Mouse (Mus musculus) embryonic facial prominence, embryonic 12.5 days (tissue): ENCODE results near the gene Zfp526. TPM values are rescaled to one million over a fixed set of nuclear protein-coding genes. Genes with fewer than 3 reads are reported as not detected.
A peak's percentile ranks its signal among the peaks of the same experiment; 100 is the strongest.

Experiments
- ATAC-seq: fragments of 200-750 bp; cut with Nextera tagmentation; 2 replicates; pipeline ENCODE4 v1.8.0; 2017; ENCODE audit not compliant: insufficient number of reproducible peaks, insufficient read depth, low FRiP score, low TSS enrichment
- H3K27ac ChIP-seq: fragments of 300-500 bp; sonication (generic); 2 replicates; pipeline ENCODE4 v1.5.1; 2016; ENCODE audit warnings: mild to moderate bottlenecking
- H3K27me3 ChIP-seq: fragments of 300-500 bp; sonication (generic); 2 replicates; pipeline ENCODE4 v1.6.1; 2016; ENCODE audit warnings: mild to moderate bottlenecking, moderate library complexity
- H3K36me3 ChIP-seq: fragments of 300-500 bp; sonication (generic); 2 replicates; pipeline ENCODE4 v1.6.1; 2016; ENCODE audit warnings: mild to moderate bottlenecking
- H3K4me1 ChIP-seq: fragments of 300-500 bp; sonication (generic); 2 replicates; pipeline ENCODE4 v1.6.1; 2016
- H3K4me2 ChIP-seq: fragments of 300-500 bp; sonication (generic); replicated peaks from 2 replicates; pipeline ENCODE4 v1.6.1; 2016; ENCODE audit warnings: mild to moderate bottlenecking, moderate library complexity
- H3K4me3 ChIP-seq: fragments of 300-500 bp; sonication (generic); 2 replicates; pipeline ENCODE4 v1.5.1; 2016; ENCODE audit warnings: mild to moderate bottlenecking
- H3K9ac ChIP-seq: fragments of 300-500 bp; sonication (generic); 2 replicates; pipeline ENCODE4 v1.6.1; 2016; ENCODE audit warnings: mild to moderate bottlenecking, moderate library complexity
- H3K9me3 ChIP-seq: fragments of 300-500 bp; sonication (generic); 2 replicates; pipeline ENCODE4 v1.6.1; 2016; ENCODE audit warnings: mild to moderate bottlenecking, moderate library complexity
- WGBS: fragments of 180-500 bp; shearing (Covaris S2); methylation state at CpG from one replicate; pipeline ENCODE4 v1.1.7; 2016; 5-methylcytosine and 5-hydroxymethylcytosine counted together
- polyA plus RNA-seq: library from polyadenylated mRNA; unstranded; fragments of >200 nt; fragmentation: Nextera tagmentation; extraction: Ambion mirVana; gene quantifications from 2 replicates; pipeline ENCODE4 v1.2.1, GENCODE M21; 2016

Gene Zfp526
- polyA plus RNA-seq, 1 experiment from 2014 or later, result 3.0 TPM

- ATAC-seq, result no peak
- H3K9ac ChIP-seq, result no peak overlapping the region
- no peak overlapping the region for H3K4me3 ChIP-seq
- peaks cover 84% of the 10 kb centered on the region for H3K36me3 ChIP-seq
- no peak overlapping the region for H3K27ac ChIP-seq
- H3K4me1 ChIP-seq, result peaks cover 17% of the 10 kb centered on the region
- WGBS, result 62% methylated on average over 5 of the region's 5 CpGs
- no peaks in the 10 kb centered on the region for H3K27me3 ChIP-seq
- H3K4me2 ChIP-seq, result no peak overlapping the region
- no peaks in the 10 kb centered on the region for H3K9me3 ChIP-seq
Observed at GRCm38 (mm10) chr7:25232101-25232648, 10.9 kb downstream of the Zfp526 start.

DNA sequence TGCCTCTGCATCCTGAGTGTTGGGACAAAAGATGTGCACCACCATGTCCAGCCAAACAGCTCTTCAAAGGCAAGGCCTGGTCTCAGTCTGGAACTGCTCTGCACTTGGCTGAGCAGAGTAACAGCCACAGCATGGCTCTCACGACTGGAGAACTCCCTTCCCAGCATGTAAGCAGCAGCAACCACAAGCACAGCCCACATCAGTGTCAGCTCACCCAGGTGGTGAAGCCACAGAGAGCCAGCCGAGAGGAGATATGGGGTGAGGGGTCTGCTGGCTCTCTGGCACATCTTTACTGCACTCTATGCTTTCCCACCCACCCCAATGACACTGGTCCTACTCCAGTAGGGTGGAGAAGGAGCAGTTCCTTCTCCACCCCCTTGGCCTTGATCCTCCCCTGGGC is 11.8 kb downstream of the Zfp526 start:
- Histone ChIP-seq H3K4me1 (peaks cover 17% of the 10 kb centered on the region), H3K4me3 (no peak overlapping the region)

DNA sequence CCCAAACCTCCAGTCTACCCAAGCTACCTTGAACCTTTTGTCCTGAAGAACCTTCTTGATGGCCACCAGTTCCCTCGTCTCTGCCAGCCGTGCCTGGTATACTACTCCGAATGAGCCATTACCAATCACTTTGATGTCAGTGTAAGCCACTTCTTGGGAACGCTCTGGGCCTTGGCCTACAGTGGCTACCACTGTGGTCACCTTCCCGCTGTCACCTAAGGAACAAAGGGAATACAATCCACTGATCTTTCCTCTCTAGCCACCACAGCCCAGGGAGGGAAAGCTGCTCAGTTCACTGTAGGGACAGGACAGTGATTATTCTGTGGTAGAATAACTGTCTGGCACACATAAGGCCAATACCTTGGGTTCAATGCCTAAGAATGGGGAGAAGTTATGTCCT is 14.3 kb downstream of the Zfp526 start:
- peak overlapping the region; percentile 74; the same call in 1 of the 2 replicates for H3K4me2 ChIP-seq
- ATAC-seq, result no peak
- peaks cover 21% of the 10 kb centered on the region for H3K4me1 ChIP-seq
- peaks cover 50% of the 10 kb centered on the region for H3K36me3 ChIP-seq
- H3K4me3 ChIP-seq, result no peak overlapping the region
- 88% methylated on average over 5 of the region's 5 CpGs for WGBS
- no peaks in the 10 kb centered on the region for H3K27me3 ChIP-seq
- peak overlapping the region; percentile 99; the same call in 1 of the 2 replicates for H3K9ac ChIP-seq
- H3K9me3 ChIP-seq, result no peaks in the 10 kb centered on the region
- no peak overlapping the region for H3K27ac ChIP-seq

More for the DNA sequence above, 11.8 kb downstream of the Zfp526 start:
- no peak overlapping the region for H3K27ac ChIP-seq
- no peaks in the 10 kb centered on the region for H3K27me3 ChIP-seq
- H3K4me2 ChIP-seq, result no peak overlapping the region
- no peaks in the 10 kb centered on the region for H3K9me3 ChIP-seq
- ATAC-seq, result no peak
- 85% methylated on average over 2 of the region's 2 CpGs for WGBS
- H3K36me3 ChIP-seq, result peaks cover 75% of the 10 kb centered on the region
- H3K9ac ChIP-seq, result no peak overlapping the region

- no peaks in the 10 kb centered on the region for H3K27me3 ChIP-seq
- peak within 1 kb of the TSS; percentile 74 for H3K4me2 ChIP-seq
- ATAC-seq, result peak; percentile 83
- H3K36me3 ChIP-seq, result peaks cover 34% of the 10 kb centered on the region
- under 1% methylated on average over 71 of the region's 76 CpGs for WGBS
- H3K4me1 ChIP-seq, result peaks cover 21% of the 10 kb centered on the region
- H3K27ac ChIP-seq, result peak within 1 kb of the TSS; percentile 80
- no peaks in the 10 kb centered on the region for H3K9me3 ChIP-seq
- H3K4me3 ChIP-seq, result peak within 1 kb of the TSS; percentile 97
- peak within 1 kb of the TSS; percentile 99 for H3K9ac ChIP-seq
Observed at GRCm38 (mm10) chr7:25237249-25238014, 16.2 kb downstream of the Zfp526 start, which contains the start of gene Gsk3a. Gsk3a (minus strand) TSS chr7:25237851.

GRCm38 (mm10) chr7:25238015-25238706 is 16.9 kb downstream of the Zfp526 start:
- Histone ChIP-seq H3K36me3 (peaks cover 34% of the 10 kb centered on the region), H3K4me2 (peak overlapping the region; percentile 74), H3K9me3 (no peaks in the 10 kb centered on the region), H3K4me1 (peaks cover 21% of the 10 kb centered on the region), H3K9ac (peak overlapping the region; percentile 99; the same call in 1 of the 2 replicates), H3K4me3 (peak overlapping the region; percentile 97), H3K27ac (peak overlapping the region; percentile 80), H3K27me3 (no peaks in the 10 kb centered on the region)
- WGBS, result under 1% methylated on average over 23 of the region's 23 CpGs
- peak; percentile 91 for ATAC-seq

GRCm38 (mm10) chr7:25238829-25239623 is 17.8 kb downstream of the Zfp526 start:
- Histone ChIP-seq H3K4me1 (peaks cover 21% of the 10 kb centered on the region), H3K4me2 (peak overlapping the region; percentile 74), H3K27ac (peak overlapping the region; percentile 80), H3K27me3 (no peaks in the 10 kb centered on the region), H3K4me3 (peak overlapping the region; percentile 97), H3K36me3 (peaks cover 31% of the 10 kb centered on the region), H3K9ac (0 out of 2 replicates have a peak overlapping the region, but pooled peaks have one; percentile 27), H3K9me3 (no peaks in the 10 kb centered on the region)
- 4% methylated on average over 30 of the region's 30 CpGs for WGBS
- ATAC-seq, result peak; percentile 54

DNA sequence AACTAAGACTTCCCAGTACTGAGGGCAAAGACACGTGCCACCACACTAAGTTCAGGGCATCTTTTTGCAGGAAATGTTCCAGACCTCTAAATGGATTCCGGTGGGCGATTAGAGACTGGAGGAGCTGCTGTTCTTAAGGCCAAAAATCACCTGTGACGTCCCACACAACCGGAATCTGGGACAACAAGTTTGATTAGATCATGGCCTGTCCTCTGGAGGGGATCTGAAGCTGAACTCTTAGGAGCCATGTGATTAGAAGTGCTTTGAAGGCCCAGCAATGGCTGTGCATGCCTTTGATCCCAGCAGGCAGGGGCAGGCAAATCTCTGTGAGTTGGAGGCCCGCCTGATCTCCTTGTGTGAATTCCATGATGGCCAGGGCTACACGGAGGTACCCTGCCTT is 19.4 kb downstream of the Zfp526 start:
- Histone ChIP-seq H3K9me3 (no peaks in the 10 kb centered on the region), H3K36me3 (peaks cover 32% of the 10 kb centered on the region), H3K9ac (no peak overlapping the region), H3K4me2 (no peak overlapping the region), H3K4me1 (peaks cover 24% of the 10 kb centered on the region), H3K4me3 (no peak overlapping the region), H3K27me3 (no peaks in the 10 kb centered on the region), H3K27ac (peak overlapping the region; percentile 57; the same call in 1 of the 2 replicates)
- 62% methylated on average over 7 of the region's 7 CpGs for WGBS
- no peak for ATAC-seq

DNA sequence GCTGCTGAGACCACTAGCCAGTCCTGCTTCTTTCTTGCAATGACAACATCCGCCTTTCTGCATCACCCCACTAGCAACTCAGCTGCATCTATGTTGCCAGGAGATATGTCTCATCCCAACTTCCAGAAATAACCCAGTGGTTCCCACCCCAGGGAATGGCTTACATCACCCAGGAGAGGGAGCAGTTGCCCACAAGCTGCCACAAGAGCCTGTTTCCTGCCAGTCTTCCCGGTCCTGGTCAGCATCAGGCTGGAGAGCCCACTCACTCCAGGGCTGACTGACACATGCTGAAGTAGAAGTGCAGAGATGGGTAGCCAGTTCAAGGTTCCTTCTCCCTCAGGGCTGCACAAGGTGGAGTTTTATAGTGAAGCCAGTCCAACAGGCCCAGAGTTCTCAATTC is 19.8 kb downstream of the Zfp526 start:
- no peak overlapping the region for H3K4me2 ChIP-seq
- peaks cover 36% of the 10 kb centered on the region for H3K36me3 ChIP-seq
- peaks cover 24% of the 10 kb centered on the region for H3K4me1 ChIP-seq
- no peak overlapping the region for H3K9ac ChIP-seq
- no peaks in the 10 kb centered on the region for H3K9me3 ChIP-seq
- H3K27me3 ChIP-seq, result no peaks in the 10 kb centered on the region
- no peak overlapping the region for H3K4me3 ChIP-seq
- H3K27ac ChIP-seq, result peak overlapping the region; percentile 17; the same call in 1 of the 2 replicates
- ATAC-seq, result no peak
- WGBS, result 33% methylated on average over 2 of the region's 2 CpGs

- Histone ChIP-seq H3K36me3 (peaks cover 37% of the 10 kb centered on the region), H3K9me3 (no peaks in the 10 kb centered on the region), H3K9ac (no peak overlapping the region), H3K4me3 (no peak overlapping the region), H3K27me3 (no peaks in the 10 kb centered on the region), H3K4me2 (no peak overlapping the region), H3K27ac (peak overlapping the region; percentile 26; the same call in 1 of the 2 replicates), H3K4me1 (peaks cover 38% of the 10 kb centered on the region)
- WGBS, result 98% methylated on average over 4 of the region's 4 CpGs
- ATAC-seq, result no peak
Observed at GRCm38 (mm10) chr7:25243361-25243760, 22.1 kb downstream of the Zfp526 start.

GRCm38 (mm10) chr7:25244562-25245369 is 23.5 kb downstream of the Zfp526 start:
- Histone ChIP-seq H3K27me3 (no peaks in the 10 kb centered on the region), H3K9me3 (no peaks in the 10 kb centered on the region), H3K36me3 (peaks cover 37% of the 10 kb centered on the region), H3K9ac (0 out of 2 replicates have a peak overlapping the region, but pooled peaks have one; percentile 15), H3K4me3 (no peak overlapping the region), H3K4me1 (peaks cover 37% of the 10 kb centered on the region), H3K4me2 (no peak overlapping the region), H3K27ac (peak overlapping the region; percentile 0; the same call in 1 of the 2 replicates)
- 92% methylated on average over 30 of the region's 30 CpGs for WGBS
- ATAC-seq, result no peak
